Mouse (Mus musculus) mouse embryonic stem cell (cell line): ENCODE results near the gene Syn3.
"Not testable (repeated sequence)": the region's sequence is repeated elsewhere in the genome, so short reads cannot be mapped to it uniquely, and the experiment has no call there.

Experiments
- in situ Hi-C, 2 experiments: fragments of 300-500 bp; cut with MboI; formaldehyde crosslinking; loops; 1 replicate in 1 of 2; 3 replicates in 1 of 2; pipeline ENCODE4 v1.14.3; 2019 to 2020; ENCODE audit warnings: low sequenced_read_pairs in 2 of 2, low pct_unique_long_range_greater_than_20kb in 1 of 2, mixed read lengths in 1 of 2; ENCODE audit not compliant: unreplicated experiment in 1 of 2

Gene Syn3

GRCm38 (mm10) chr10:86498673-86499391 is at the start of gene Syn3:
Gene Syn3 (minus strand): TSS chr10:86498896.
- in situ Hi-C loops = no loop called here

DNA sequence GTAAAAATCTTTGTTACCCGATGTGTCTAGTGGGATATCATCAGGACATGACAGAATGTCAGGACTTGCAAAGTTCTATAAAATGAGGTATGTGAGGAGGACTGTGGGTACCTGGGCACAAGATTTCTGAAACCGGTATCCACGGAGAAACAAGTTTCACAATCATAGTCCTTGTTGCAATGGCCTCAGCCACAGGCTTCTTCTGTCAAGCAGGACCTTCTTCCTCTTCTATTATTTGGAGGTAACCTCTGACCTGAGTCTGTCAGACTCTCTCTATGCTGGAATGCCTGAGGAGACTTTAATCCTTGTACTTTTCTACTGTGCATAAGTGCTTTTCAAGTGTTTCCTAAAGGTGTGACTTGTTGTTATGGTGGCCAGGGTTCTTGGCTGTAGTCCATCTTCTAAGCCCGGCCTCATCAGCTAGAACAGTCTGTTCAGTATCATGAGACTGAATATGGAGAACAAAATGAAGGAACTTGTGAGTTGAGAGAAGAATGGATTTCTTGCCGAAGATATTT is 27.7 kb upstream of the Syn3 start:
- in situ Hi-C loops = not testable (repeated sequence)

DNA sequence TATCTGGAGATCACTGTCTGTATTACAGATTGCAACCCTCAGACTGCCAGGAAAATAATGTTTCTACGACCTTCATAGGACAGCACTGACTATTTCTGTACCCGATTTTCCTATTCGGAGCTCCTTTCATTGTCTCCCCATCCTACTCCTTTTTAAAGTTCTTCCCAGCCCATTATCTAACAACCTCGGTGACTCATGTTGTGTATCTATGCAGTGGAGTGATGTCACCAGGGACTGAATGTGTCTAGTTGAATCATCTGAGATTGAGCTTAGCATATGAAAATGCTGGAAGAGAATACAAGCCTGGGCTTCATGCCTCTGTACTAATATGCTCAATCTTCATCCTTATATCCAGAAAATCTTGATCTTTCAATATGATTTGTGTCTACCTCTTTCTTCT is 15.1 kb upstream of the Syn3 start:
- in situ Hi-C loops = no loop called here

- in situ Hi-C loops = no loop called here
Measured at GRCm38 (mm10) chr10:86510941-86511340, 12.2 kb upstream of the Syn3 start.

DNA sequence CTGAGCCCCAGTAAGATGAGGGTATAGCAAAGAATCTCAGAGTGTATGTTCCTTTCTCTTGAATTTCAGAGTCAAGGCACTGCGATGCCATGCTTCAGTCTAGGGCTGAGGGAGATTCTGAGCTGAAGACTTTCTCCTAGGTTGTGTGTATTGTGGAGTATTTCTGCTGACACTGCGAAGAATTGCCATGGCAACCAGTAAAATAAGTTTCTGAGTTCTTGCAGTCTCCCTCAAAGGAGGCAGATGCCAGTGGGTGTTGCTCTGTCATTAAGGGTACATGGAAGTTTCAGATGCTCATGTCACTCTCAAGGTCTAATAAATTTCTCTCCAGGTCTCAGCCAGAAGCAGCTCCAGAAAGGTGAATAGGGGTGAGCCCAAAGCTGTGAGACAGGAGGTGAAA is 3.4 kb upstream of the Syn3 start:
- in situ Hi-C loops = no loop called here

DNA sequence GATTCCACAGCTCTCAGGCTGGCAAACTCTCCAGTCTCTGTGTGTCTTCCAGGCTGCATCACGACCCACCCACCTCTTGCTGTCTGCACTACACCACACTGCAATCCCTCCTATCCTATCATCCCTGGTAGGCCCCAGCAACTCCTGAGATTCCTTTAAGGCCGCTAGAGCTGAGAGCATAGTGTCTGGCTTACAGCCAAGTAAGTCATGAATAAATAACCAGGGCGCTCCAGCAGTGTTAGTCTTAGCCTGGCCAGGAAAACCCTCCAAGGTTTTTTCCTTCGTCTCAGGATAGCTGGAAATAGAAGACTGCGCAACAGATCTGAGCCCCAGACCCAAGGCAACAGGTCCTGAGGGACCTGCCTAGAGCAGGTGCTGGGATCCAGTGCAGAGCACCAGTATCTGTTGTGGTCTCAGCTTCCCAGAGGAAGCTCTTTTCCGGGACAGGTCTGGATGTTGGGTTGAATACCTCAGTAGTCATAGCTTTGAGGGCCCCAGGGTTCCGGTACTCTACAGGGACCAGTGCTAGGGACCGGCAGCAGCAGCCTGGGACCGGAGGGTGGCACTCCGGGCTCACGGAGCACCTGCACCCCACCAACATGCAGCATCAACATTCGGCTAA is 534 bp downstream of the Syn3 start:
- in situ Hi-C loops = no loop called here

GRCm38 (mm10) chr10:86495851-86496250 is 2.8 kb downstream of the Syn3 start:
- in situ Hi-C loops = no loop called here

DNA sequence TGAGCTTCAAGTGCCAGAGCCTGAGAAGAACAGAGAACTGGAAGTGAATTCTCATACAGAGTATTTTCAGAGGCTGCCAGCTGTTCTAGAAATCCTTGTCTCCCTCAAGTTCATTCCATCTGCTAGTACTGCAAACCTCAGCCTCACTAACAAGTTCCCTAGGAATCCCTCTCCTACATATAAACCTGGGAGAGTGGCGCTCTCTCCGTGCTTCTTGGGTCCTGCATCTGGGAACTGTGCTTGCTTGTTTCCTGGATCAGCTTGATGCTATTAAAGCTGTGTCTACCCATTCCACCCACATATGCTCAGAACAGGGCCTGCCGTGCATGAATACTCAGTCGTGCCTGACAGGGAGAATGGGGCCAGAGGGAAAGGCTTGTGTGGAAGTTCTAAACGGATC is 5.6 kb downstream of the Syn3 start:
- in situ Hi-C loops = no loop called here

DNA sequence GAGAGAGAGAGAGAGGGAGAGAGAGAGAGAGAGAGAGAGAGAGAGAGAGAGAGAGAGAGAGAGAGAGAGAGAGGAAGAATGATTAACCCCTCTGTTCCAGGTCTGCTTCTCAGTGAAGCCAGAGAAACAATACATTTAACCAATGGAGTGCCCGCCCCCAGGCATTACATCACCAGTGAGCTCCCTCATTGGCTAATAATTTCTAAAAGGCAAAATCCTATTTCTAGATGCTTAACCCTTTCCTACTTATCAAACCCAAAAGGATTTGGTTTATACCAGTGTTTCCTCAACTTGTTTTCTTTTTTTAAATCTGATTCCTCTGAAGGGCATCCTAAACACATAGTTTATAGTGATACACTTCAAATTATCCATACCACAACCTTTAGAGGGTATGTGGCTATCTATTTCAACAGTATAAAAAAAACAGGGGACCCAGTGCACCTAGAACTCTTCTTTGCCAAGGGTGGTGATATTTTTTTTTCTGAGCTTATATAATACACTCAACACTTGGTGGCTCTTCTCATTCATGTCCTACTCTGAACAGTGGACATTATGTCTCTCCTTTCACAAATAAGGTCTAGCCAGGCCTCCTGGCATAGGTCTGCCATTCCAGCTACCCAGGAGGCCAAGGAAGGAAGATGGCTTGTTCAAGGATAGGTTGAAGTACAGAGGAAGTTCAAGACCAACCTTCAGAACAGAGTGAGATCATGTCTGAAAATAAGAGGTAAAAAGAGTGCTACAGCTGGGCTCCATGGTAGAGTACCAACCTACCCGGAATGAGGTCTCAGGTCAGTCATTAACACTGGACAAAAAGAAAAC is 6.4 kb downstream of the Syn3 start:
- in situ Hi-C loops = no loop called here

DNA sequence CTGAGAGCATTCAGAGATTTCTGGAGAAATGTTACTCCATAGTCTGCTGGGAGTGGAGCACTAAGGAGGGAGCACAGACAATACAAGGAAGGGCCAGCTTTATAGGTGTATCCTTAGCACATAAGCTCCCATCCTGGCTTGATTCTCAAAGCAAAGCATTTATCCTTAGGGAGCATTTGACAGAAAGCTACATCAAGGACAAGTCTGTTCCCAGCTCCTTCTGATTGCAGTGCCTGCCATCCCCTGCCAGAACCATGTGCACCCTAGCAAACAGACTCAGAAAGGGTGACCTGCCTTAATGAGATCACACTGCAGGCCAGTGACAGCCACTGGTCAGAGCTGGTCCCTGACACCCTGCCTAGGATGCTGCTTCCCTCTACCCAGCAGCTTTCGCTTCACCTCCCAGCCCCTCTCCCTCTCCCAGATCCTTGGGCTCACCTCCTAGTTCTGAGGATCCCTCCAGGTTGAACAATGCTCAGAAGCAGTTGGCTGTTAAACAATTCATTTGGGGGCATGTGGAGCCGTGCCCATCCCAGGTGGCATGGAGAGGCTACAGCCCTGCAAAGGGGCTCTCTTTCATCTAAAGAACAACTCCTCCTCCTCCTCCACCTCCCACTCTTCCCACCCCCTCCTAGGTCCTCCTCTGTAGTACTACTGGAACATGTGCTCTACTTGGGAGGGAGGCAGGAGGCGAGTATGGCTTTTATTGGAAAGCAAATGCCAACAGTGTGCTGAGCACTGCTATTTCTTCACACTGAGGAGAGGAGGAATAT is 7.2 kb downstream of the Syn3 start:
- in situ Hi-C loops = no loop called here

- in situ Hi-C loops = no loop called here
Measured at GRCm38 (mm10) chr10:86488544-86488943, 10.2 kb downstream of the Syn3 start.

GRCm38 (mm10) chr10:86485971-86486370 is 12.7 kb downstream of the Syn3 start:
- in situ Hi-C loops = no loop called here

DNA sequence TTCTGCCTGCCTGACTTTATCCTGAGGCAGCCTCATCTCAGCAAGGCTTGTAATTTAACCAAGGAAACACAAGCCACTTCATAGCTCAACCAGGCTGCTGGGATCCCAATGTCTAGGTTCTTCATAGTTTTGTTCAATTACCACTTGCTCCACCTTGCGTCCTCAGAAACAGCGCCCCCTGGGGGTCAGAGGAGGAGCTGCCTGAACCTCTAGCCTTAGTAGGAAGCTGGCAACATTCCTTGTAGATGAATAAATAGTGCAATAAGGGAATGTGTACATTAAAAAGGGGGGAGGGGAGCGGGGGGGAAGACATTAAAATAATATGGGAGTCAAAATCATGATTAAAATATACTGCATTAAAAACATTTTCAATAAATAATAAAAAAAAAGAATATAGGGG is 14.7 kb downstream of the Syn3 start:
- in situ Hi-C loops = no loop called here

- in situ Hi-C loops = no loop called here
Measured at GRCm38 (mm10) chr10:86482496-86482895, 16.2 kb downstream of the Syn3 start.

- in situ Hi-C loops = no loop called here
Measured at GRCm38 (mm10) chr10:86480711-86481110, 18.0 kb downstream of the Syn3 start.

- in situ Hi-C loops = no loop called here
Measured at GRCm38 (mm10) chr10:86479718-86480121, 19.0 kb downstream of the Syn3 start.

GRCm38 (mm10) chr10:86476720-86477119 is 22.0 kb downstream of the Syn3 start:
- in situ Hi-C loops = no loop called here

- in situ Hi-C loops = no loop called here
Measured at GRCm38 (mm10) chr10:86475270-86475669, 23.4 kb downstream of the Syn3 start.
